Mouse (Mus musculus): Measurements from ENCODE around the gene Plcb4. TPM values are rescaled to one million over a fixed set of nuclear protein-coding genes. Genes with fewer than 3 reads are reported as not detected.

Gene Plcb4
- 67.1 TPM for polyA plus RNA-seq (2015; fragmentation: Illumina TruSeq; extraction: RNeasy Lipid Tissue Mini Kit (QIAGEN cat#74804); ENCODE audit: low read depth, low replicate concordance)

GRCm38 (mm10) chr2:135658486-135659390 is at the start of gene Plcb4:
Gene Plcb4, plus strand, starts transcription at chr2:135659011.

GRCm38 (mm10) chr2:136051688-136052289 is 393.0 kb downstream of the Plcb4 start, which contains the start of gene Lamp5:
Gene Lamp5, plus strand, starts transcription at chr2:136052239.

All from brain, adult 10 weeks (tissue).